Mouse (Mus musculus) intestine, embryonic 14.5 days (tissue): ENCODE data around the gene Rasa4. TPM values are rescaled to one million over a fixed set of nuclear protein-coding genes. Genes with fewer than 3 reads are reported as not detected.
"Not testable (repeated sequence)": the region's sequence is repeated elsewhere in the genome, so short reads cannot be mapped to it uniquely, and the experiment has no call there.

Experiments used
- ATAC-seq: fragments of 200-750 bp; cut with Nextera tagmentation; replicated peaks from 2 replicates; pipeline ENCODE4 v1.8.0; 2017; ENCODE audit warnings: low read depth, moderate number of reproducible peaks, moderate TSS enrichment, moderate library complexity; ENCODE audit not compliant: low FRiP score, low TSS enrichment
- DNase-seq: peaks from one replicate; pipeline ENCODE4 v3.0.0-alpha.2; 2018; ENCODE audit warnings: low spot score
- H3K27ac ChIP-seq: fragments of 300-500 bp; sonication (generic); 2 replicates; pipeline ENCODE4 v1.5.1; 2014; ENCODE audit warnings: low read depth, mild to moderate bottlenecking, control low read depth
- H3K27me3 ChIP-seq: fragments of 300-500 bp; sonication (generic); replicated peaks from 2 replicates; pipeline ENCODE4 v1.6.1; 2014; ENCODE audit warnings: low read length, control low read depth; ENCODE audit not compliant: control insufficient read depth, insufficient read depth
- H3K36me3 ChIP-seq: fragments of 300-500 bp; sonication (generic); 2 replicates; pipeline ENCODE4 v1.6.1; 2014; ENCODE audit warnings: low read length, control low read depth; ENCODE audit not compliant: control insufficient read depth, insufficient read depth
- H3K4me1 ChIP-seq: fragments of 300-500 bp; sonication (generic); replicated peaks from 2 replicates; pipeline ENCODE4 v1.6.1; 2014; ENCODE audit warnings: low read length, control low read depth, mixed read lengths; ENCODE audit not compliant: control insufficient read depth, insufficient read depth
- H3K4me2 ChIP-seq: fragments of 300-500 bp; sonication (generic); 2 replicates; pipeline ENCODE4 v1.6.1; 2014; ENCODE audit warnings: low read length
- H3K4me3 ChIP-seq: fragments of 300-500 bp; sonication (generic); 2 replicates; pipeline ENCODE4 v1.5.1; 2014; ENCODE audit warnings: low read depth, low read length, control low read depth, mixed read lengths
- H3K9ac ChIP-seq: fragments of 300-500 bp; sonication (generic); 2 replicates; pipeline ENCODE4 v1.6.1; 2014; ENCODE audit warnings: mild to moderate bottlenecking, low read length
- H3K9me3 ChIP-seq: fragments of 300-500 bp; sonication (generic); 2 replicates; pipeline ENCODE4 v1.6.1; 2016; ENCODE audit warnings: low read length, control low read depth; ENCODE audit not compliant: control insufficient read depth
- WGBS: fragments of 180-500 bp; shearing (Covaris S2); extraction: QIAGEN DNeasy Blood & Tissue Kit; methylation state at CpG from one replicate; pipeline ENCODE4 v1.1.7; 2014; 5-methylcytosine and 5-hydroxymethylcytosine counted together
- polyA plus RNA-seq: library from polyadenylated mRNA; unstranded; fragments of >200 nt; fragmentation: Nextera tagmentation; extraction: Ambion mirVana; gene quantifications from 2 replicates; pipeline ENCODE4 v1.2.1, GENCODE M21; 2014

The Rasa4 gene
- polyA plus RNA-seq, 1 experiment from 2014 or later = 22.6 TPM

- Histone ChIP-seq H3K4me1 (no peaks in the 10 kb centered on the region), H3K36me3 (no peaks in the 10 kb centered on the region), H3K9me3 (no peaks in the 10 kb centered on the region), H3K27me3 (no peaks in the 10 kb centered on the region), H3K9ac (no peak overlapping the region), H3K4me3 (no peak overlapping the region), H3K27ac (no peak overlapping the region), H3K4me2 (no peak overlapping the region)
- 65% methylated on average over 13 of the region's 13 CpGs for WGBS
- ATAC-seq = no peak
- no peak for DNase-seq
These were observed 38.9 kb upstream of the Rasa4 start for GRCm38 (mm10) chr5:136044865-136045264.

- H3K27ac ChIP-seq = no peak overlapping the region
- no peak overlapping the region for H3K4me2 ChIP-seq
- no peaks in the 10 kb centered on the region for H3K27me3 ChIP-seq
- no peaks in the 10 kb centered on the region for H3K36me3 ChIP-seq
- no peaks in the 10 kb centered on the region for H3K9me3 ChIP-seq
- no peak for DNase-seq
- no peaks in the 10 kb centered on the region for H3K4me1 ChIP-seq
- no peak overlapping the region for H3K9ac ChIP-seq
- WGBS = 34% methylated on average over 9 of the region's 9 CpGs
- no peak for ATAC-seq
- no peak overlapping the region for H3K4me3 ChIP-seq
These were observed 38.3 kb upstream of the Rasa4 start for GRCm38 (mm10) chr5:136045408-136045807.

GRCm38 (mm10) chr5:136045987-136046386, 37.7 kb upstream of the Rasa4 start:
- Histone ChIP-seq H3K9ac (no peak overlapping the region), H3K4me3 (no peak overlapping the region), H3K27me3 (no peaks in the 10 kb centered on the region), H3K27ac (no peak overlapping the region), H3K9me3 (no peaks in the 10 kb centered on the region), H3K4me1 (no peaks in the 10 kb centered on the region), H3K36me3 (no peaks in the 10 kb centered on the region), H3K4me2 (no peak overlapping the region)
- peak; percentile 98 for DNase-seq
- 3% methylated on average over 10 of the region's 10 CpGs for WGBS
- 0 out of 2 replicates have a peak, but pooled peaks have one; percentile 18 for ATAC-seq

- not testable (repeated sequence) for H3K9ac ChIP-seq, H3K27ac ChIP-seq, DNase-seq, H3K27me3 ChIP-seq, H3K36me3 ChIP-seq, H3K4me3 ChIP-seq, ATAC-seq, H3K9me3 ChIP-seq, H3K4me2 ChIP-seq
- H3K4me1 ChIP-seq = peaks cover 14% of the 10 kb centered on the region; the same call in 1 of the 2 replicates
These were observed 35.2 kb upstream of the Rasa4 start for GRCm38 (mm10) chr5:136048541-136048940.

- Histone ChIP-seq H3K9ac (no peak overlapping the region), H3K4me3 (no peak overlapping the region), H3K36me3 (no peaks in the 10 kb centered on the region), H3K27ac (no peak overlapping the region), H3K9me3 (no peaks in the 10 kb centered on the region), H3K4me1 (peaks cover 14% of the 10 kb centered on the region; the same call in 1 of the 2 replicates), H3K27me3 (no peaks in the 10 kb centered on the region), H3K4me2 (no peak overlapping the region)
- ATAC-seq (no peak), DNase-seq (no peak)
- 47% methylated on average over 6 of the region's 6 CpGs for WGBS
These were observed 33.8 kb upstream of the Rasa4 start for GRCm38 (mm10) chr5:136049926-136050325.

- peak overlapping the region; percentile 23; the same call in 1 of the 2 replicates for H3K4me2 ChIP-seq
- no peaks in the 10 kb centered on the region for H3K27me3 ChIP-seq
- H3K9ac ChIP-seq = no peak overlapping the region
- H3K4me3 ChIP-seq = no peak overlapping the region
- no peaks in the 10 kb centered on the region for H3K9me3 ChIP-seq
- DNase-seq (peak; percentile 75), ATAC-seq (peak; percentile 61)
- H3K36me3 ChIP-seq = no peaks in the 10 kb centered on the region
- WGBS = 15% methylated on average over 10 of the region's 10 CpGs
- H3K4me1 ChIP-seq = peaks cover 14% of the 10 kb centered on the region; the same call in 1 of the 2 replicates
- H3K27ac ChIP-seq = peak overlapping the region; percentile 69
These were observed 32.3 kb upstream of the Rasa4 start for GRCm38 (mm10) chr5:136051231-136052085.

- no peak overlapping the region for H3K27ac ChIP-seq
These were observed 30.7 kb upstream of the Rasa4 start for GRCm38 (mm10) chr5:136052861-136053655.

GRCm38 (mm10) chr5:136054301-136055077, 29.2 kb upstream of the Rasa4 start, which contains the start of gene Upk3bl:
Gene Upk3bl, plus strand, starts transcription at chr5:136054492.
- 85% methylated on average over 11 of the region's 11 CpGs for WGBS
- Histone ChIP-seq H3K4me2 (no peak within 1 kb of the TSS), H3K9me3 (no peaks in the 10 kb centered on the region), H3K4me3 (no peak within 1 kb of the TSS), H3K36me3 (no peaks in the 10 kb centered on the region), H3K4me1 (peaks cover 14% of the 10 kb centered on the region; the same call in 1 of the 2 replicates), H3K9ac (no peak within 1 kb of the TSS), H3K27ac (no peak within 1 kb of the TSS), H3K27me3 (no peaks in the 10 kb centered on the region)
- no peak for ATAC-seq
- DNase-seq = no peak

More at GRCm38 (mm10) chr5:136052861-136053655, 30.7 kb upstream of the Rasa4 start:
- no peaks in the 10 kb centered on the region for H3K27me3 ChIP-seq
- no peaks in the 10 kb centered on the region for H3K36me3 ChIP-seq
- H3K9me3 ChIP-seq = no peaks in the 10 kb centered on the region
- H3K4me3 ChIP-seq = no peak overlapping the region
- peaks cover 14% of the 10 kb centered on the region; the same call in 1 of the 2 replicates for H3K4me1 ChIP-seq
- H3K9ac ChIP-seq = no peak overlapping the region
- no peak for DNase-seq
- no peak overlapping the region for H3K4me2 ChIP-seq
- ATAC-seq = no peak
- WGBS = 83% methylated on average over 8 of the region's 8 CpGs
